Mouse (Mus musculus) liver, embryonic 14.5 days (tissue): ENCODE measurements around the gene Cd84.

Experiments used
- CTCF ChIP-seq: IDR thresholded peaks from 2 replicates; pipeline ENCODE4 v1.5.1; 2016; ENCODE audit warnings: antibody characterized with exemption, low read depth, control low read depth
- EP300 ChIP-seq: IDR thresholded peaks from 2 replicates; pipeline ENCODE4 v1.6.1; 2016; ENCODE audit warnings: antibody characterized with exemption, low read depth

DNA sequence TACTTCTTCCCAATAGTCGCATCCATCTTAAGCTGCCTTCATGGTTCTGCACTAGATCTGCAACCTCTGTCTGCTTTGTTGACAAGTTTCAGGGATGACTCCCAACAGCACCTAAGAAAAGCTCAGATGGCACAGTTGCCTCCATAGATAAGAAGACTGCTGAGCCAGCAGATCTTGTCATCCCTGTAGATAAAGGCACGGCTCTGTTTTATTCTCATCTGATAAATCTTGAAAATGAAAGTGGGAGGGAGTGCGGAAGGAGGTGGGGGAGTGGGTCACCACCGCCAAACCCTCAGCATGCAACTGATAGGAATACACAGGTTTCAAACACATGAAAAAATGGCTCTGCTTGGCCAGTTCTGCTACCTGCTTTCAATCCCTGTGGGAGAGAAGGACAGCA is 26.0 kb downstream of the Cd84 start:
- no peak for TF ChIP-seq CTCF
- no peak for TF ChIP-seq EP300
